Mouse (Mus musculus) E14TG2a.4 (cell line): ENCODE measurements around the gene Rsph1.

Experiments
- H3K27me3 ChIP-seq: 2 replicates; pipeline ENCODE4 v1.6.1; 2014; ENCODE audit warnings: low read length, control low read depth; ENCODE audit not compliant: insufficient read depth
- H3K36me3 ChIP-seq: 2 replicates; pipeline ENCODE4 v1.6.1; 2014; ENCODE audit warnings: low read length, control low read depth; ENCODE audit not compliant: insufficient read depth
- H3K4me1 ChIP-seq: replicated peaks from 2 replicates; pipeline ENCODE4 v1.6.1; 2014; ENCODE audit warnings: low read depth, low read length, control low read depth
- H3K4me3 ChIP-seq: replicated peaks from 2 replicates; pipeline ENCODE4 v1.5.1; 2014; ENCODE audit warnings: mild to moderate bottlenecking, low read length
- H3K9me3 ChIP-seq: 2 replicates; pipeline ENCODE4 v1.6.1; 2014; ENCODE audit warnings: low read length, control low read depth
- CTCF ChIP-seq: conservative IDR thresholded peaks from 2 replicates; pipeline ENCODE4 v1.5.1; 2014; ENCODE audit warnings: low read length
- NANOG ChIP-seq: IDR thresholded peaks from 2 replicates; pipeline ENCODE4 v1.6.1; 2014; ENCODE audit warnings: borderline replicate concordance, low read length, mixed read lengths
- POU5F1 ChIP-seq: IDR thresholded peaks from 2 replicates; pipeline ENCODE4 v1.6.1; 2014; ENCODE audit warnings: low read length, borderline replicate concordance

Gene Rsph1

GRCm38 (mm10) chr17:31226368-31226767 lies 50.8 kb downstream of the Rsph1 start:
- no peaks in the 10 kb centered on the region for H3K9me3 ChIP-seq
- TF ChIP-seq NANOG (no peak), CTCF (no peak), POU5F1 (no peak)
- no peaks in the 10 kb centered on the region for H3K27me3 ChIP-seq
- H3K4me3 ChIP-seq = no peak overlapping the region
- peaks cover 39% of the 10 kb centered on the region for H3K36me3 ChIP-seq
- H3K4me1 ChIP-seq = no peaks in the 10 kb centered on the region

- H3K36me3 ChIP-seq = peaks cover 48% of the 10 kb centered on the region
- TF ChIP-seq CTCF (no peak), NANOG (no peak), POU5F1 (no peak)
- no peaks in the 10 kb centered on the region for H3K4me1 ChIP-seq
- H3K9me3 ChIP-seq = no peaks in the 10 kb centered on the region
- H3K4me3 ChIP-seq = no peak overlapping the region
- no peaks in the 10 kb centered on the region for H3K27me3 ChIP-seq
Measured at GRCm38 (mm10) chr17:31224591-31224990, 52.6 kb downstream of the Rsph1 start.

GRCm38 (mm10) chr17:31223835-31224234 lies 53.3 kb downstream of the Rsph1 start:
- H3K4me3 ChIP-seq = no peak overlapping the region
- H3K27me3 ChIP-seq = no peaks in the 10 kb centered on the region
- H3K9me3 ChIP-seq = no peaks in the 10 kb centered on the region
- H3K36me3 ChIP-seq = peaks cover 55% of the 10 kb centered on the region
- TF ChIP-seq CTCF (no peak), POU5F1 (no peak), NANOG (no peak)
- H3K4me1 ChIP-seq = no peaks in the 10 kb centered on the region

- Histone ChIP-seq H3K36me3 (peaks cover 59% of the 10 kb centered on the region), H3K9me3 (no peaks in the 10 kb centered on the region), H3K4me1 (no peaks in the 10 kb centered on the region), H3K27me3 (no peaks in the 10 kb centered on the region), H3K4me3 (no peak overlapping the region)
- TF ChIP-seq POU5F1 (no peak), NANOG (no peak), CTCF (no peak)
Measured at GRCm38 (mm10) chr17:31222810-31223310, 54.3 kb downstream of the Rsph1 start.

- H3K4me3 ChIP-seq = no peak overlapping the region
- H3K36me3 ChIP-seq = peaks cover 68% of the 10 kb centered on the region
- TF ChIP-seq NANOG (no peak), CTCF (no peak), POU5F1 (no peak)
- H3K27me3 ChIP-seq = no peaks in the 10 kb centered on the region
- H3K4me1 ChIP-seq = peaks cover 37% of the 10 kb centered on the region
- no peaks in the 10 kb centered on the region for H3K9me3 ChIP-seq
Measured at GRCm38 (mm10) chr17:31216068-31216955, 60.9 kb downstream of the Rsph1 start.

GRCm38 (mm10) chr17:31211881-31212280 lies 65.3 kb downstream of the Rsph1 start:
- H3K9me3 ChIP-seq = no peaks in the 10 kb centered on the region
- peaks cover 31% of the 10 kb centered on the region for H3K36me3 ChIP-seq
- peaks cover 57% of the 10 kb centered on the region for H3K4me1 ChIP-seq
- H3K27me3 ChIP-seq = no peaks in the 10 kb centered on the region
- H3K4me3 ChIP-seq = peak overlapping the region; percentile 80
- TF ChIP-seq POU5F1 (no peak), NANOG (no peak), CTCF (no peak)

- no peak for TF ChIP-seq NANOG
- no peak for TF ChIP-seq CTCF
- no peak for TF ChIP-seq POU5F1
- no peaks in the 10 kb centered on the region for H3K27me3 ChIP-seq
- peaks cover 18% of the 10 kb centered on the region for H3K36me3 ChIP-seq
- H3K4me3 ChIP-seq = peak overlapping the region; percentile 80; the same call in 1 of the 2 replicates
- H3K9me3 ChIP-seq = no peaks in the 10 kb centered on the region
- H3K4me1 ChIP-seq = peaks cover 47% of the 10 kb centered on the region
Measured at GRCm38 (mm10) chr17:31210299-31210698, 66.9 kb downstream of the Rsph1 start.

- peaks cover 9% of the 10 kb centered on the region for H3K36me3 ChIP-seq
Measured at GRCm38 (mm10) chr17:31209376-31209930, 67.7 kb downstream of the Rsph1 start.

GRCm38 (mm10) chr17:31208654-31209053 lies 68.5 kb downstream of the Rsph1 start:
- no peak for TF ChIP-seq POU5F1
- TF ChIP-seq CTCF = no peak
- TF ChIP-seq NANOG = no peak

More at GRCm38 (mm10) chr17:31209376-31209930, 67.7 kb downstream of the Rsph1 start:
- Histone ChIP-seq H3K27me3 (no peaks in the 10 kb centered on the region), H3K4me3 (no peak overlapping the region), H3K4me1 (peaks cover 43% of the 10 kb centered on the region), H3K9me3 (no peaks in the 10 kb centered on the region)
- TF ChIP-seq NANOG (no peak), POU5F1 (no peak), CTCF (no peak)

More at GRCm38 (mm10) chr17:31208654-31209053, 68.5 kb downstream of the Rsph1 start:
- H3K27me3 ChIP-seq = no peaks in the 10 kb centered on the region
- no peaks in the 10 kb centered on the region for H3K9me3 ChIP-seq
- H3K36me3 ChIP-seq = peaks cover 1% of the 10 kb centered on the region
- H3K4me1 ChIP-seq = peaks cover 36% of the 10 kb centered on the region
- H3K4me3 ChIP-seq = no peak overlapping the region
